Mouse (Mus musculus) gastrocnemius, adult 8-10 months (tissue): ENCODE measurements around the gene Plppr1. TPM values are rescaled to one million over a fixed set of nuclear protein-coding genes. Genes with fewer than 3 reads are reported as not detected.
"Not testable (repeated sequence)": the region's sequence is repeated elsewhere in the genome, so short reads cannot be mapped to it uniquely, and the experiment has no call there.

Source experiments
- DNase-seq, 2 experiments: peaks; one replicate each; pipeline ENCODE4 v3.0.0; 2022; ENCODE audit warnings: low spot score in 2 of 2
- total RNA-seq, 4 experiments: library from RNA; stranded (reverse); gene quantifications; 2 replicates each; pipeline ENCODE4 v1.2.4; 2022

Gene Plppr1
- total RNA-seq, 4 experiments from 2014 or later = not detected

GRCm38 (mm10) chr4:49232206-49233031 is 173.3 kb downstream of the Plppr1 start:
- DNase-seq = no peak

GRCm38 (mm10) chr4:49233032-49233406 is 173.9 kb downstream of the Plppr1 start:
- DNase-seq = no peak

- DNase-seq = no peak
These were observed 179.0 kb downstream of the Plppr1 start for GRCm38 (mm10) chr4:49238111-49238510.

GRCm38 (mm10) chr4:49239451-49239850 is 180.4 kb downstream of the Plppr1 start:
- no peak for DNase-seq

- no peak for DNase-seq
These were observed 185.7 kb downstream of the Plppr1 start for GRCm38 (mm10) chr4:49244791-49245190.

GRCm38 (mm10) chr4:49245274-49245673 is 186.2 kb downstream of the Plppr1 start:
- DNase-seq = no peak

- no peak for DNase-seq
These were observed 192.2 kb downstream of the Plppr1 start for GRCm38 (mm10) chr4:49251262-49251661.

- DNase-seq = no peak
These were observed 193.1 kb downstream of the Plppr1 start for GRCm38 (mm10) chr4:49252169-49252568.

GRCm38 (mm10) chr4:49278515-49278914 is 219.4 kb downstream of the Plppr1 start:
- no peak for DNase-seq

- DNase-seq = no peak
These were observed 225.7 kb downstream of the Plppr1 start for GRCm38 (mm10) chr4:49284692-49285291.

- no peak for DNase-seq
These were observed 226.5 kb downstream of the Plppr1 start for GRCm38 (mm10) chr4:49285340-49286196.

- DNase-seq = no peak
These were observed 227.1 kb downstream of the Plppr1 start for GRCm38 (mm10) chr4:49286197-49286492.

- DNase-seq = no peak
These were observed 237.4 kb downstream of the Plppr1 start for GRCm38 (mm10) chr4:49296434-49296833.

- DNase-seq = no peak
These were observed 240.5 kb downstream of the Plppr1 start for GRCm38 (mm10) chr4:49299576-49299975.

GRCm38 (mm10) chr4:49321903-49322635 is 263.0 kb downstream of the Plppr1 start:
- no peak for DNase-seq

GRCm38 (mm10) chr4:49337949-49338348 is 278.9 kb downstream of the Plppr1 start:
- DNase-seq = not testable (repeated sequence)

GRCm38 (mm10) chr4:49340091-49340490 is 281.0 kb downstream of the Plppr1 start:
- DNase-seq = not testable (repeated sequence)

- DNase-seq = not testable (repeated sequence)
These were observed 288.9 kb downstream of the Plppr1 start for GRCm38 (mm10) chr4:49348001-49348400.

GRCm38 (mm10) chr4:49348677-49349076 is 289.6 kb downstream of the Plppr1 start:
- no peak for DNase-seq

GRCm38 (mm10) chr4:49350470-49350869 is 291.4 kb downstream of the Plppr1 start:
- DNase-seq = no peak

GRCm38 (mm10) chr4:49357097-49357496 is 298.0 kb downstream of the Plppr1 start:
- no peak for DNase-seq
